Mouse (Mus musculus) ES-Bruce4 (cell line): ENCODE results near the gene Ccl20. TPM values are rescaled to one million over a fixed set of nuclear protein-coding genes. Genes with fewer than 3 reads are reported as not detected.

Experiments
- H3K27ac ChIP-seq: 2 replicates; pipeline ENCODE4 v1.5.1; 2012; ENCODE audit warnings: low read length, inconsistent platforms; ENCODE audit not compliant: insufficient read depth
- H3K27me3 ChIP-seq: 2 replicates; pipeline ENCODE4 v1.6.1; 2012; ENCODE audit warnings: mild to moderate bottlenecking, low read length, inconsistent platforms; ENCODE audit not compliant: control insufficient read depth, poor library complexity, insufficient read depth, severe bottlenecking
- H3K36me3 ChIP-seq: 2 replicates; pipeline ENCODE4 v1.6.1; 2012; ENCODE audit warnings: inconsistent platforms, mild to moderate bottlenecking, low read length, moderate library complexity; ENCODE audit not compliant: control insufficient read depth, poor library complexity, insufficient read depth, severe bottlenecking
- H3K4me1 ChIP-seq: one replicate; pipeline ENCODE4 v1.8.1; 2011; ENCODE audit warnings: low read length; ENCODE audit not compliant: control insufficient read depth, insufficient read depth
- H3K4me3 ChIP-seq: 2 replicates; pipeline ENCODE4 v1.5.1; 2011; ENCODE audit warnings: low read depth, mild to moderate bottlenecking, low read length
- H3K9ac ChIP-seq: 2 replicates; pipeline ENCODE4 v1.6.1; 2012; ENCODE audit warnings: low read depth, mild to moderate bottlenecking, inconsistent platforms; ENCODE audit not compliant: poor library complexity, severe bottlenecking
- H3K9me3 ChIP-seq: replicated peaks from 2 replicates; pipeline ENCODE4 v1.6.1; 2012; ENCODE audit warnings: mild to moderate bottlenecking, low read length, inconsistent platforms; ENCODE audit not compliant: control insufficient read depth, poor library complexity, insufficient read depth, severe bottlenecking
- CTCF ChIP-seq: IDR thresholded peaks from one replicate; pipeline ENCODE4 v1.8.1; 2011; ENCODE audit warnings: low read depth, low read length
- EP300 ChIP-seq: IDR thresholded peaks from 2 replicates; pipeline ENCODE4 v1.6.1; 2011; ENCODE audit warnings: low read depth, low read length; ENCODE audit not compliant: insufficient read depth
- POLR2A ChIP-seq: IDR thresholded peaks from one replicate; pipeline ENCODE4 v1.8.1; 2011; ENCODE audit warnings: low read length; ENCODE audit not compliant: insufficient read depth
- polyA plus RNA-seq: library from polyadenylated mRNA; stranded (reverse); fragments of >200 nt; gene quantifications from 2 replicates; pipeline ENCODE4 v1.2.4, GENCODE M21; 2011; ENCODE audit warnings: low read depth; ENCODE audit not compliant: missing spikeins, insufficient read depth, insufficient read length

Gene Ccl20
- polyA plus RNA-seq, 1 experiment: 0.78 TPM

- Histone ChIP-seq H3K27me3 (no peaks in the 10 kb centered on the region), H3K36me3 (no peaks in the 10 kb centered on the region), H3K9ac (no peak overlapping the region), H3K4me3 (no peak overlapping the region), H3K9me3 (no peaks in the 10 kb centered on the region), H3K4me1 (no peaks in the 10 kb centered on the region), H3K27ac (no peak overlapping the region)
- TF ChIP-seq POLR2A: no peak
Observed at GRCm38 (mm10) chr1:83119903-83120302, 3.3 kb downstream of the Ccl20 start.

GRCm38 (mm10) chr1:83120312-83120711 is 3.7 kb downstream of the Ccl20 start:
- Histone ChIP-seq H3K27me3 (no peaks in the 10 kb centered on the region), H3K9me3 (no peaks in the 10 kb centered on the region), H3K9ac (no peak overlapping the region), H3K4me3 (no peak overlapping the region), H3K4me1 (no peaks in the 10 kb centered on the region), H3K27ac (no peak overlapping the region), H3K36me3 (no peaks in the 10 kb centered on the region)
- TF ChIP-seq POLR2A: no peak
- no peak for TF ChIP-seq CTCF
- TF ChIP-seq EP300: no peak

GRCm38 (mm10) chr1:83123201-83123600 is 6.6 kb downstream of the Ccl20 start:
- Histone ChIP-seq H3K27ac (no peak overlapping the region), H3K4me1 (no peaks in the 10 kb centered on the region), H3K27me3 (no peaks in the 10 kb centered on the region), H3K4me3 (no peak overlapping the region), H3K9me3 (no peaks in the 10 kb centered on the region), H3K9ac (no peak overlapping the region), H3K36me3 (no peaks in the 10 kb centered on the region)
- TF ChIP-seq CTCF: no peak
- no peak for TF ChIP-seq POLR2A
- no peak for TF ChIP-seq EP300

GRCm38 (mm10) chr1:83135829-83136228 is 19.3 kb downstream of the Ccl20 start:
- Histone ChIP-seq H3K4me3 (no peak overlapping the region), H3K27ac (no peak overlapping the region), H3K36me3 (no peaks in the 10 kb centered on the region), H3K27me3 (no peaks in the 10 kb centered on the region), H3K9me3 (no peaks in the 10 kb centered on the region), H3K4me1 (no peaks in the 10 kb centered on the region), H3K9ac (no peak overlapping the region)
- TF ChIP-seq EP300 (no peak), CTCF (no peak), POLR2A (no peak)

- no peak overlapping the region for H3K27ac ChIP-seq
- H3K27me3 ChIP-seq: no peaks in the 10 kb centered on the region
- H3K36me3 ChIP-seq: no peaks in the 10 kb centered on the region
- H3K9ac ChIP-seq: no peak overlapping the region
- no peaks in the 10 kb centered on the region for H3K9me3 ChIP-seq
- TF ChIP-seq POLR2A (no peak), EP300 (no peak), CTCF (no peak)
- no peaks in the 10 kb centered on the region for H3K4me1 ChIP-seq
- no peak overlapping the region for H3K4me3 ChIP-seq
Observed at GRCm38 (mm10) chr1:83137847-83138246, 21.3 kb downstream of the Ccl20 start.

GRCm38 (mm10) chr1:83138721-83139120 is 22.2 kb downstream of the Ccl20 start:
- H3K4me1 ChIP-seq: no peaks in the 10 kb centered on the region
- H3K9me3 ChIP-seq: no peaks in the 10 kb centered on the region
- H3K4me3 ChIP-seq: no peak overlapping the region
- no peak overlapping the region for H3K9ac ChIP-seq
- H3K27me3 ChIP-seq: no peaks in the 10 kb centered on the region
- H3K36me3 ChIP-seq: no peaks in the 10 kb centered on the region
- TF ChIP-seq CTCF: peak; percentile 21
- no peak for TF ChIP-seq EP300
- H3K27ac ChIP-seq: no peak overlapping the region
